Mouse (Mus musculus): ENCODE measurements around the gene Olfr142. TPM values are rescaled to one million over a fixed set of nuclear protein-coding genes. Genes with fewer than 3 reads are reported as not detected.
"Not testable (repeated sequence)": the region's sequence is repeated elsewhere in the genome, so short reads cannot be mapped to it uniquely, and the experiment has no call there.

Olfr142 gene
- total RNA-seq (2015; ENCODE audit: low replicate concordance) (not detected in 2 replicates), total RNA-seq (2017; ENCODE audit: low replicate concordance) (not detected in 2 replicates)

DNA sequence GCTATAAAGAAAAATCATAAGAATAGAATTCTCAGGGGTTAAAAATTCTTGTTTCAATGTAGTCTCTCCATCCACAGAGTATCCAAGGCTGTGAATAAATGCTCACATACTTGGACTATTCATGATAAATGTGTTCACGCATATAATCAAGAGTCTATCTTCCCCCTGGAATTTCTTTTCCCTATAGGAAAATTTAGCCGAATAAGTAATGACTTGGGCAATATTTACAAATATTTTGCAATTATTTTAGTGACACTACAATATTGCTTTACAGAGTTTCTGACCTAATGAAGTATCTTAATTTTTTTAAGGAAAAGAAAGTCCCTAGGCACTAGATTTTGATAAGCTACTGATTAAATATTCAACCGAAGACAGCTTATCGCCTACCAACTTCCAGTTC lies at the start of gene Olfr142:
Gene Olfr142 (minus strand): TSS at position 101 of the 400 bp plus-strand sequence.
- no peak for ATAC-seq (replicated peaks; ENCODE audit: low FRiP score, poor library complexity, severe bottlenecking)

DNA sequence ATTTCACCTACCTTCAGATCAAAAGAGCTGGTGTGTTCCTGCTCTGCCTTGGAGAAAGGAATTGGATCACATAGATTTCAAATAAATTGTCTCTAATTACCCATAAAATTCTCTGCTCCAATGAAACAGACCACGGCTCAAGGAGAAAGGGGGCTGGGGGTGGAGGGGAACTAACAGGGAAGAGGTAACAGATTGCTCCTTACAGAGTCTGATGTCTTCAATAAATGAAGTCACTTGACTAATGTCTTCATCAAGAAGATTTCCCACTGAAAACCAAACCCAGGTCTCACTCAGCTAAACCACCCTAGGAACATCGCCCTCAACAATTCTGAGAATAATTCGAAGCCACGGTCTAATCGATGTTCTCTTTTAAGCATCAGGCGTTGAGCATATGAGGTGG lies 35.3 kb upstream of the Olfr142 start, which contains the start of gene Olfr1272:
Gene Olfr1272 (minus strand): TSS at position 101 of the 400 bp plus-strand sequence.
- ATAC-seq (replicated peaks; ENCODE audit: low FRiP score, poor library complexity, severe bottlenecking): no peak

DNA sequence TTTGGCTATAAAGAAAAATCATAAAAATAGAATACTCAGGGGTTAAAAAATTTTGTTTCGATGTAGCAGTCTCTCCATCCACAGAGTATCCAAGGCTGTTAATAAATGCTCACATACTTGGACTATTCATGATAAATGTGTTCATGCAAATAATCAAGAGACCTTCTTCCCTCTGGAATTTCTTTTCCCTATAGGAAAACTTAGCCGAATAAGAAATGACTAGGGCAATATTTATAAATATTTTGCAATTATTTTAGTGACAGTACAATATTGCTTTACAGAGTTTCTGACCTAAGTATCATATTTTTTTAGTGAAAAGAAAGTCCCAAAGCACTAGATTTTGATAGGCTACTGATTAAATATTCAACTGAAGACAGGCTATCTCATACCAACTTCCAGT lies 13.5 kb upstream of the Olfr142 start, which contains the start of gene Olfr1271:
Gene Olfr1271 (minus strand): TSS at position 101 of the 400 bp plus-strand sequence.
- ATAC-seq (replicated peaks; ENCODE audit: low FRiP score, poor library complexity, severe bottlenecking): no peak

DNA sequence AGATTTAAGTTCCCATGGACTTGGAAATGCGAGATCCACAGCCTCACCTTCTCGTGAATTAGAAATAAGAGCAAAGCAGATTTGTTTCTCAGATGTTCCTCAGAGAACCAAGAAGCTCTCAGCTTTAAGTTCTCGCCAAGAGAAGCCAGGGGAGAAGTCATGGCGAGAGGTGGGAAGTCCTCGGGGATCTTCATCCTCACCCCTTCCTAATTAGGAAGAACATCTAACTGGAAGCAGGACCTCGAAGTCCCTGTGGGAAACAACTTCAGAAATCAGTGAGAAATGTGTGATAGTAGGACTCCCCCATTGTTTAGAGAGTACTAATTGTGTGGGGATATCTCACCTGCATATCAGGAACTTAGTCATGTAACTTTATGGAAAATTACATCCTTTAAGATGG lies 33.0 kb downstream of the Olfr142 start, which contains the start of gene Olfr1506:
Gene Olfr1506 (minus strand): TSS at position 101 of the 400 bp plus-strand sequence.
- ATAC-seq (replicated peaks; ENCODE audit: low FRiP score, poor library complexity, severe bottlenecking): not testable (repeated sequence)

Other genes with a start within 250 kb of the Olfr142 start
- not detected in 2 replicates for gene Olfr1263, start 245.5 kb downstream of the Olfr142 start, total RNA-seq (2015; ENCODE audit: low replicate concordance)
- not detected in 2 replicates for gene Olfr1263, start 245.5 kb downstream of the Olfr142 start, total RNA-seq (2017; ENCODE audit: low replicate concordance)
- gene Olfr1264, start 232.0 kb downstream of the Olfr142 start, total RNA-seq (2015; ENCODE audit: low replicate concordance): not detected in 2 replicates
- gene Olfr1264, start 232.0 kb downstream of the Olfr142 start, total RNA-seq (2017; ENCODE audit: low replicate concordance): not detected in 2 replicates
- gene Olfr1265, start 222.3 kb downstream of the Olfr142 start, total RNA-seq (2015; ENCODE audit: low replicate concordance): not detected in 2 replicates
- not detected in 2 replicates for gene Olfr1265, start 222.3 kb downstream of the Olfr142 start, total RNA-seq (2017; ENCODE audit: low replicate concordance)
- not detected in 2 replicates for gene Olfr140, start 194.0 kb downstream of the Olfr142 start, total RNA-seq (2015; ENCODE audit: low replicate concordance)
- not detected in 2 replicates for gene Olfr140, start 194.0 kb downstream of the Olfr142 start, total RNA-seq (2017; ENCODE audit: low replicate concordance)
- not detected in 2 replicates for gene Olfr1269, start 136.2 kb downstream of the Olfr142 start, total RNA-seq (2015; ENCODE audit: low replicate concordance)
- not detected in 2 replicates for gene Olfr1269, start 136.2 kb downstream of the Olfr142 start, total RNA-seq (2017; ENCODE audit: low replicate concordance)
- not detected in 2 replicates for gene Olfr32, start 115.3 kb downstream of the Olfr142 start, total RNA-seq (2015; ENCODE audit: low replicate concordance)
- gene Olfr32, start 115.3 kb downstream of the Olfr142 start, total RNA-seq (2017; ENCODE audit: low replicate concordance): not detected in 2 replicates
- not detected in 2 replicates for gene Olfr1270, start 104.5 kb downstream of the Olfr142 start, total RNA-seq (2015; ENCODE audit: low replicate concordance)
- not detected in 2 replicates for gene Olfr1270, start 104.5 kb downstream of the Olfr142 start, total RNA-seq (2017; ENCODE audit: low replicate concordance)
- not detected in 2 replicates for gene Olfr1506, start 33.1 kb downstream of the Olfr142 start, total RNA-seq (2015; ENCODE audit: low replicate concordance)
- gene Olfr1506, start 33.1 kb downstream of the Olfr142 start, total RNA-seq (2017; ENCODE audit: low replicate concordance): 1.2 and 2.8 TPM in 2 replicates
- gene Olfr1271, start 13.4 kb upstream of the Olfr142 start, total RNA-seq (2015; ENCODE audit: low replicate concordance): not detected in 2 replicates
- gene Olfr1271, start 13.4 kb upstream of the Olfr142 start, total RNA-seq (2017; ENCODE audit: low replicate concordance): not detected in 2 replicates
- gene Olfr1272, start 35.2 kb upstream of the Olfr142 start, total RNA-seq (2015; ENCODE audit: low replicate concordance): not detected in 2 replicates
- gene Olfr1272, start 35.2 kb upstream of the Olfr142 start, total RNA-seq (2017; ENCODE audit: low replicate concordance): not detected in 2 replicates
- 1.8 TPM in 1 of 2 replicates, not detected in the other for gene Gm13769, start 64.6 kb upstream of the Olfr142 start, total RNA-seq (2015; ENCODE audit: low replicate concordance)
- not detected in 2 replicates for gene Gm13769, start 64.6 kb upstream of the Olfr142 start, total RNA-seq (2017; ENCODE audit: low replicate concordance)
- not detected in 2 replicates for gene Olfr1274-ps, start 141.1 kb upstream of the Olfr142 start, total RNA-seq (2015; ENCODE audit: low replicate concordance)
- not detected in 2 replicates for gene Olfr1274-ps, start 141.1 kb upstream of the Olfr142 start, total RNA-seq (2017; ENCODE audit: low replicate concordance)